In genomic region chr3:97818383-97818982, GRCm38 (mm10) we compare ENCODE assay signal across 17 mouse cellular contexts.
DNase-seq lines count a peak whose midpoint lies in the region; ATAC-seq and TF ChIP-seq lines count a peak whose summit lies in the region.
"Had no signal": no experiment of that assay in that cellular context is flagged by ENCODE, and none has a peak within 500 bp of the region (broad histone marks: within the 10 kb centered on the region; RNA-seq: fewer than 3 reads in every experiment).

No protein-coding gene starts in this region.

- H3K4me3 ChIP-seq in heart, embryonic 16.5 days (ENCODE audit: low read length), result no peak overlapping the region
- H3K4me3 ChIP-seq in heart, embryonic 11.5 days (ENCODE audit: low read depth, low read length), result no peak overlapping the region
- H3K4me3 ChIP-seq in intestine, embryonic 16.5 days (ENCODE audit: low read length), result no peak overlapping the region
- no peak overlapping the region for H3K4me3 ChIP-seq in kidney, postnatal 0 days (replicated peaks; ENCODE audit: low read depth, low read length)
- no peak overlapping the region for H3K4me3 ChIP-seq in liver, embryonic 15.5 days (replicated peaks)
- H3K4me3 ChIP-seq: limb, embryonic 13.5 days; megakaryocyte, embryonic 14.5 days had no signal

- no peaks in the 10 kb centered on the region for H3K9me3 ChIP-seq in heart, embryonic 16.5 days (replicated peaks; ENCODE audit: control insufficient read depth, low read length)
- H3K9me3 ChIP-seq in heart, embryonic 11.5 days (replicated peaks; ENCODE audit: control insufficient read depth, low read length), result no peaks in the 10 kb centered on the region
- no peaks in the 10 kb centered on the region for H3K9me3 ChIP-seq in intestine, embryonic 16.5 days (ENCODE audit: control insufficient read depth, low read length)
- no peaks in the 10 kb centered on the region for H3K9me3 ChIP-seq in kidney, postnatal 0 days (replicated peaks; ENCODE audit: low read length)
- no peaks in the 10 kb centered on the region for H3K9me3 ChIP-seq in liver, embryonic 15.5 days (replicated peaks)
- H3K9me3 ChIP-seq: limb, embryonic 13.5 days; megakaryocyte, embryonic 14.5 days had no signal

- H3K27ac ChIP-seq in heart, embryonic 16.5 days (ENCODE audit: low read length), result 0 out of 2 replicates have a peak overlapping the region, but pooled peaks have one; percentile 14
- H3K27ac ChIP-seq in heart, embryonic 11.5 days (ENCODE audit: low read depth, low read length), result no peak overlapping the region
- peak overlapping the region; percentile 83 for H3K27ac ChIP-seq in intestine, embryonic 16.5 days (ENCODE audit: low read length)
- peak overlapping the region; percentile 76 for H3K27ac ChIP-seq in kidney, postnatal 0 days
- peak overlapping the region; percentile 74 for H3K27ac ChIP-seq in liver, embryonic 15.5 days (replicated peaks)
- H3K27ac ChIP-seq: limb, embryonic 13.5 days had no signal

- 73% methylated on average over 1 of the region's 1 CpGs for WGBS in heart, embryonic 16.5 days
- 82% methylated on average over 1 of the region's 1 CpGs for WGBS in heart, embryonic 11.5 days (ENCODE audit: insufficient replicate concordance)
- 58% methylated on average over 1 of the region's 1 CpGs for WGBS in intestine, embryonic 16.5 days
- 61% methylated on average over 1 of the region's 1 CpGs for WGBS in kidney, postnatal 0 days
- WGBS in liver, embryonic 15.5 days (ENCODE audit: insufficient replicate concordance), result 29% methylated on average over 1 of the region's 1 CpGs

- H3K9ac ChIP-seq in heart, embryonic 16.5 days (ENCODE audit: low read length), result no peak overlapping the region
- no peak overlapping the region for H3K9ac ChIP-seq in heart, embryonic 11.5 days (ENCODE audit: low read depth, low read length)
- no peak overlapping the region for H3K9ac ChIP-seq in intestine, embryonic 16.5 days (ENCODE audit: low read depth, low read length)
- no peak overlapping the region for H3K9ac ChIP-seq in kidney, postnatal 0 days (ENCODE audit: low read depth, low read length)
- no peak overlapping the region for H3K9ac ChIP-seq in liver, embryonic 15.5 days
- H3K9ac ChIP-seq: limb, embryonic 13.5 days had no signal

- H3K36me3 ChIP-seq in heart, embryonic 16.5 days (ENCODE audit: control insufficient read depth, insufficient read depth), result no peaks in the 10 kb centered on the region
- no peaks in the 10 kb centered on the region for H3K36me3 ChIP-seq in heart, embryonic 11.5 days (ENCODE audit: control insufficient read depth, insufficient read depth, low read length)
- no peaks in the 10 kb centered on the region for H3K36me3 ChIP-seq in intestine, embryonic 16.5 days (ENCODE audit: control insufficient read depth, insufficient read depth, low read length)
- H3K36me3 ChIP-seq in kidney, postnatal 0 days (ENCODE audit: insufficient read depth, low read length), result no peaks in the 10 kb centered on the region
- no peaks in the 10 kb centered on the region for H3K36me3 ChIP-seq in liver, embryonic 15.5 days (replicated peaks)
- H3K36me3 ChIP-seq: limb, embryonic 13.5 days had no signal

- H3K27me3 ChIP-seq in heart, embryonic 16.5 days (ENCODE audit: control insufficient read depth, insufficient read depth, low read length), result 0 out of 2 replicates have a peak, but pooled peaks cover 3% of the 10 kb centered on the region
- no peaks in the 10 kb centered on the region for H3K27me3 ChIP-seq in heart, embryonic 11.5 days (ENCODE audit: control insufficient read depth, insufficient read depth, low read length)
- H3K27me3 ChIP-seq in intestine, embryonic 16.5 days (replicated peaks; ENCODE audit: control insufficient read depth, insufficient read depth, low read length), result no peaks in the 10 kb centered on the region
- no peaks in the 10 kb centered on the region for H3K27me3 ChIP-seq in kidney, postnatal 0 days (ENCODE audit: insufficient read depth, low read length)
- H3K27me3 ChIP-seq in liver, embryonic 15.5 days, result peaks cover 10% of the 10 kb centered on the region

- no peak for TF ChIP-seq CTCF in kidney, postnatal 0 days (IDR thresholded peaks at IDR 0.05; ENCODE audit: low read depth)

- no peak for ATAC-seq in heart, embryonic 16.5 days (replicated peaks; ENCODE audit: extremely low read depth, insufficient read depth, low FRiP score)
- no peak for ATAC-seq in heart, embryonic 11.5 days (replicated peaks; ENCODE audit: insufficient number of reproducible peaks, low FRiP score, low TSS enrichment)
- peak; percentile 66 for ATAC-seq in intestine, embryonic 16.5 days
- peak; percentile 82 for ATAC-seq in kidney, postnatal 0 days (replicated peaks; ENCODE audit: low FRiP score, low read depth)
- ATAC-seq in liver, embryonic 15.5 days (ENCODE audit: insufficient read depth), result no peak
- ATAC-seq in inflammation-experienced regulatory T-cells, adult 6 months, result no peak
- ATAC-seq: activated CD4-positive, CD25-positive, alpha-beta regulatory T cell, adult 4 months; forebrain, embryonic 14.5 days had no signal

- peaks cover 15% of the 10 kb centered on the region for H3K4me1 ChIP-seq in heart, embryonic 16.5 days (ENCODE audit: control insufficient read depth, insufficient read depth, low read length)
- H3K4me1 ChIP-seq in heart, embryonic 11.5 days (ENCODE audit: control insufficient read depth, insufficient read depth, low read length), result peaks cover 6% of the 10 kb centered on the region
- H3K4me1 ChIP-seq in intestine, embryonic 16.5 days (ENCODE audit: control insufficient read depth, insufficient read depth, low read length), result peaks cover 8% of the 10 kb centered on the region
- H3K4me1 ChIP-seq in kidney, postnatal 0 days (replicated peaks; ENCODE audit: insufficient read depth, low read length), result 0 out of 2 replicates have a peak, but pooled peaks cover 2% of the 10 kb centered on the region
- H3K4me1 ChIP-seq in liver, embryonic 15.5 days (replicated peaks), result no peaks in the 10 kb centered on the region
- H3K4me1 ChIP-seq: megakaryocyte, embryonic 14.5 days had no signal

- H3K4me2 ChIP-seq in heart, embryonic 16.5 days (ENCODE audit: low read depth, low read length), result no peak overlapping the region
- H3K4me2 ChIP-seq in heart, embryonic 11.5 days, result no peak overlapping the region
- peak overlapping the region; percentile 30 for H3K4me2 ChIP-seq in intestine, embryonic 16.5 days (ENCODE audit: low read depth, low read length)
- H3K4me2 ChIP-seq in kidney, postnatal 0 days (ENCODE audit: low read length), result no peak overlapping the region
- H3K4me2 ChIP-seq in liver, embryonic 15.5 days, result peak overlapping the region; percentile 3; the same call in 1 of the 2 replicates
- H3K4me2 ChIP-seq: limb, embryonic 13.5 days had no signal

- peak; percentile 22 for DNase-seq in kidney, postnatal 0 days (ENCODE audit: low spot score)
- no peak for DNase-seq in cerebellum, postnatal 10 days
- no peak for DNase-seq in natural killer cell, adult 2 months (ENCODE audit: low spot score in 2 of 2)
- DNase-seq: adrenal gland, postnatal 36 days; cerebellum, postnatal 25 days; heart, adult 11 months; heart, postnatal 4 days; lung, postnatal 10 days had no signal

Comparison
In these comparisons a context has a peak if more than half of its experiments do, and no peak if none do; other contexts are left out.
1. ATAC-seq: peak in intestine, embryonic 16.5 days (single experiment) and kidney, postnatal 0 days (single experiment); none in heart, embryonic 16.5 days (single experiment), heart, embryonic 11.5 days (single experiment), liver, embryonic 15.5 days (single experiment) and inflammation-experienced regulatory T-cells, adult 6 months (single experiment).
2. H3K4me2 ChIP-seq: peak in intestine, embryonic 16.5 days (single experiment) and liver, embryonic 15.5 days (single experiment); none in heart, embryonic 16.5 days (single experiment), heart, embryonic 11.5 days (single experiment) and kidney, postnatal 0 days (single experiment).